Mouse (Mus musculus) kidney, adult 2 months (tissue): ENCODE results near the gene Atxn7l3.

Experiments
- CTCF ChIP-seq: fragments of 200-500 bp; conservative IDR thresholded peaks from 2 replicates; pipeline ENCODE4 v1.5.1; 2011; ENCODE audit warnings: low read depth, mild to moderate bottlenecking, control low read depth, low read length, moderate library complexity, mixed read lengths; ENCODE audit not compliant: insufficient read depth, insufficient read length
- POLR2A ChIP-seq: fragments of 200-500 bp; IDR thresholded peaks from one replicate; pipeline ENCODE4 v1.6.1; 2011; ENCODE audit warnings: low read depth, low read length, control low read depth

GRCm38 (mm10) chr11:102333061-102333460 lies 36.6 kb upstream of the Atxn7l3 start:
- TF ChIP-seq CTCF (no peak), POLR2A (no peak)
